Mouse (Mus musculus) monocyte, adult 5-6 weeks (primary cell): ENCODE results near the gene Fto. TPM values are rescaled to one million over a fixed set of nuclear protein-coding genes. Genes with fewer than 3 reads are reported as not detected.

Source experiments
- ATAC-seq: fragments of 153-309, 156-312 bp; replicated peaks from 2 replicates; pipeline ENCODE4 v1.8.0; 2017; ENCODE audit warnings: mild to moderate bottlenecking; ENCODE audit not compliant: low TSS enrichment, insufficient number of reproducible peaks, severe bottlenecking, poor library complexity, low FRiP score
- total RNA-seq: library from RNA; stranded (forward); fragments of 200-1000, 200-491, 200-594 nt; gene quantifications from 3 replicates; pipeline ENCODE4 v1.2.3, GENCODE M21; 2017

Fto gene
- total RNA-seq, 1 experiment from 2014 or later, result 12.3 TPM

GRCm38 (mm10) chr8:91645484-91645883, 332.2 kb downstream of the Fto start:
- ATAC-seq, result no peak

GRCm38 (mm10) chr8:91647959-91648358, 334.6 kb downstream of the Fto start:
- no peak for ATAC-seq

DNA sequence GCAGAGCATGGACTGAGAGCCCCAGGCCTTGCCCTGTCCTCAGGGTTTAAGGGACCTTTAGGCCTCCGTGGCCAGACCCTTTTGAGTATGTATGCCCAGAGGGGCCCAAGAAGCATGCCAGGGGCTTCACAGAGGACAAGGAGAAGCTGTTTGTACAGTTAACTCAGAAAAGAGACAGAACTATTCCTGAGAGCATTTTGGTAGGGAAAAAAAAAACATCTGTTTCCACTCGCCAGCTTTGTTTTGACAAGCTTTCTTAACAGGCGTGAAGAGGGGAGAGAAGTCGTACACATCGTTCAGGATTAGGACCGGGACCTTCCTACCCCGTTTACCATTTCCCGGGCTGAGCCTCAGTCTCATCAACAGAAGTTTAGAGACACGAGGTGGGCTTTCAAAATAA, 335.5 kb downstream of the Fto start:
- no peak for ATAC-seq

- ATAC-seq, result no peak
Measured at GRCm38 (mm10) chr8:91653561-91653960, 340.2 kb downstream of the Fto start.

- no peak for ATAC-seq
Measured at GRCm38 (mm10) chr8:91657381-91657780, 344.1 kb downstream of the Fto start.

- no peak for ATAC-seq
Measured at GRCm38 (mm10) chr8:91660879-91661278, 347.6 kb downstream of the Fto start.

GRCm38 (mm10) chr8:91669461-91670071, 356.2 kb downstream of the Fto start:
- no peak for ATAC-seq

DNA sequence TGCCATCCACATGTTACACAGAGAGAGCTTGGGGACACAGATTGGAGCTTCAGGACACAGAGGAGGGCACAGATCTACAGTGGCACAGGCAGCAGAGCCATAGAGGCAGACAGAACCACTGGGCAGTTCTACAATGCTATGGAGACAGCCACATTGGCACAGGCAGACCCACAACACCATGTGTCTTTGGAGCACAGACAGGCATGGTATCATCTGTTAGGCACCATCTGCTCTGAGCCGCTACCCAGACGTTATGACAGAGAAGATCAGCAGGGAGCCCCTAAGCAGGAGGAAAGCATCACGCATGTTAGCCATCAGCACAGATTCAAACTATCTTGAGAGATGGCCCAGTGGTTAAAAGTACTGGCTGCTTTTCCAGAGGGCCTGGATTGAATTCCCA, 363.6 kb downstream of the Fto start:
- ATAC-seq, result no peak

DNA sequence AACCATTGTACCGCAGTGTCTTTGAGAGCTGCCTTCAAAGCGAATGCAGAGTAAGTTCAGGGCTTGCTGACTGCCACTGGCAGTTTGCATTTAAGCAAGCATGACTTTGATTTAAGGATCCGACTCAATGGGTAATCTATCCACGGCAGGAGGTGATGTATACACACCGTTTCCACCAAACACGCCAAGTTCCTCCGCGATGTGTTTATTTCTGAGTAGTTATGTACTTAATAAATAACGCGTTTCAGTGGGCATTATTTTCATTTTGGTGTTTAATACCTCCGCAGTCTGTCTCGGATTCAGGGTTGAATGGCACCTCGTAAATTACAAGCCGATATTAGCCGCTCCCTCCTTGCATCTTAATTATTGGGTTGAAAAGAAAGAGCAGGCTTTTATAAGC, 366.1 kb downstream of the Fto start:
- no peak for ATAC-seq

DNA sequence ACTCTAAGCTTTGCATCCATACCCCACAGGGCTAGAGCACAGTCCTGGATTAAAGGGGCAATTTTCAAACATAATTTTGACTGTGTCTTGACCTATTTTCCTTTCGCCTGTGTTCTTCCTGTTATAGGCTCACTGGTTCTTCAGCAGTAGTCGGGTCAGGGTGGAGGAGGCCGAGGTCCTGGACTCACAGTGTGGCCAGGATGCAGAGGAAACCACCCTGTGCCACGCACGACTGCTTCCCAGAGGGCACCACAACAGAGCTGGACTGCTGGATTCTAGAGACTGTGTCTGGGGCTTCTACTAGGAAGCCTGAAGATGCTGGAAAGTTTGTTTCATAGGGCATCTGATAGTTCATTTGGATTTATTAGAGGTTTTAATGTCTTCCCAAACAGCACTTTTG, 366.8 kb downstream of the Fto start:
- no peak for ATAC-seq

DNA sequence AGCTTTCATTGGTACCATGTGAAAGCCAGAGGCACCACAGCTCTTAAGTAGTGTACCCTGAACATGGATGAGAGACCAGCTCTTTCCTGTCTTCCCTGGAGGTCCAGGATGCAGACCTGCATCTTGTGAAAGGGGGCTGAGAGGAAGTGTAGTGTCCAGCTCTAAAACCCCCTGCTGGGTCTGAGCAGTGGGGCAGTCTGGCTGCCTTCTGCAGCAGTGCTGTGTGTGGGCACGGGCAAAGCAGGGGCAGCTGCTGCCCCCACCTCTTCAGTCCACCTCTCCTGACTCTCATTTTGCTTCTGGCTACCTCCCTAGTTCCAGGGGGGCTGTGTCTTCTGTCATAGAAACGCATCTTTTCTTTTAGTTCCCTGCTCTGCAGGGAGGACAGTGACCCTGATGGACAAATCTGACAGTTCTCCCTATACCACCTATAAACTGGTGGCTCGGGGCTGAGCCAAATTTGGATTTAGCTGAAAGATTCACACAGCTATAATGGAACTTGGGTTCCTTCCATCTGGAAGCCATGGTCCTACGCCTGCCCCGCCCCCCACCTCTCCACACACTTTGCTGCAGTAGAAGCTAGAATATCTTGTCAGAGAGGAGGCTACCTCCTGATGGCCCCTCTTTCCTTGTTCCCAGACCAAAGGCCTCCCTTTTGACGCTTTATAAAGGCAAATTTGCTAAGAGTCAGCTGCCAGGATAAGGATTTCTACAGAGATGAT, 371.4 kb downstream of the Fto start:
- no peak for ATAC-seq

DNA sequence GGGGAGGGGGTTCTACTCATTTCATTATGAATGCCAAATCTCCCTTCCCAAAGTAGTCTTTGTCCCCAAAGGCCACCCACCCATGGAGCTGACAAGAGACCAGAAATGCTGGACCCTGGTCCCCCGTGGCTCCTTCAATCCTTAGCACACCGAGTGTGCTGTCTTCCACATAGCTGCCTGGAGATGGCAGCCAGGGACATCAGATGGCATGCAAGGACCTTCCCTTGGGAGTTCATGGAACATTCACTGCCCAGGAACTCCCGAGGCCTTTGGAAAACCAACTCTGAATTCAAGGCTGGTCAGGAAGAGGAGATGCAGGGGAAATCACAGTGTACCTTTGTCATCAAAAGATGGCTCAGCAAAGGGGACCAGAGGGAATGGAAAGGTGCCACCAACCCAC, 372.1 kb downstream of the Fto start:
- no peak for ATAC-seq

DNA sequence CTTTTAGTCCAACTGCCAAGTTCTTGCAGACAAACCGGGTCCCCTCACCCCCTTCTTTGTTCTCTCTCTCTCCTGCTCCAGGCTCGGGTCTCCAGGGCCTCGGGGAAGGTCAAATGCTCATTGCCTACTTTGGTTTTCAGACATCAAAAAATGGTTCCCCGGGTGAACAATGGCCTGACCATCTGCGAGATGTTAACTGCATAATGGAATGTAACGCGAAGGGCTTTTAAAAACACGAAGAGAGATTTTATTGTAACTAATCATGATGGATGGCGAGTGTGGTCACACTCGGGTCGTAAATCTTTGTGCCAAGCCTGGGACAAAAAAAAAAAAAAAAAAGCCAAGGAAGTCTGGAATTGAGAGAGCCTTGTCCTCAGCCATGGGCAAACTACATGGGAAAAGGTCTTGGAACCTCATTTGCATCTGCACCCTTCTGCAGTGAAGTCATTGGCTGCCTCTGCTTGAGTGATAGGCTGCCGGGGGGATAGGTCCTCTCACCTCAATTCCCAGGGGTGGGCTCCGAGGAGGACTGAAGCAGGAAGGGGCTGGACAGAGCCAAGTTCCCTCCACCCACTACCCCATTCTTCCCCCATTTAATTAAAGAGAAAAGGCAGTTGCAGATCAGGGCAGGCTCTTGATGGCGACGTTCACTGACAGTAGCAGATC, 378.9 kb downstream of the Fto start:
- ATAC-seq, result no peak

GRCm38 (mm10) chr8:91706533-91706932, 393.2 kb downstream of the Fto start:
- ATAC-seq, result no peak

DNA sequence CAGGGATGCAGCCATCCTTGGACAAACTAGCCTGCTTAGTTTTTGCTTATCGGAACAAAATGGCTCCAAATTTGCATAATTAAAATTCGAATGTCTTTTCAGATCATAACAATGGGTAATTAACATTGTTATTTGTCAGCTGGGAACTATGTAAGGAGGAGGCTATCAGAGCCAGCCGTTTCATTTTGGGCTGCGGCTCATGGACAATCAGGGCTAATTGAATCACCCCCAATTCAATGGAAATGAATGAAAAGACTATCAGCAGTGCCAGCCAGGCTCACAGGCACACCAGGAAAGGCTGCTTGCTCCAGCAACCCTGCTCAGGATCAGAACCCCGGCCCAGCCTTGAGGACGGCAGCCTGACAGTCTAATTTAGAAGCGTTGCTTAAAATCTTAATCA, 395.3 kb downstream of the Fto start:
- no peak for ATAC-seq

- ATAC-seq, result no peak
Measured at GRCm38 (mm10) chr8:91709768-91710167, 396.4 kb downstream of the Fto start.

- no peak for ATAC-seq
Measured at GRCm38 (mm10) chr8:91711202-91711601, 397.9 kb downstream of the Fto start.

- no peak for ATAC-seq
Measured at GRCm38 (mm10) chr8:91711981-91712598, 398.8 kb downstream of the Fto start.

- no peak for ATAC-seq
Measured at GRCm38 (mm10) chr8:91712731-91713569, 399.6 kb downstream of the Fto start.
